Mouse (Mus musculus) MEL (cell line): ENCODE measurements at regions not wholly inside any gene's neighbourhood (a gene's known extent, or its start where the extent isn't known, plus 50 kb on each side); places are given as distances from the start of the nearest gene placed in this dataset.

Experiments
- BHLHE40 ChIP-seq: IDR thresholded peaks from 2 replicates; pipeline ENCODE4 v1.6.1; 2012; ENCODE audit warnings: low read depth, mild to moderate bottlenecking, inconsistent platforms, low read length, improper control_type of control experiment, borderline replicate concordance
- CHD1 ChIP-seq: IDR thresholded peaks from 2 replicates; pipeline ENCODE4 v1.6.1; 2012; ENCODE audit warnings: low read depth, mild to moderate bottlenecking, inconsistent platforms, low read length, improper control_type of control experiment
- ETS1 ChIP-seq: IDR thresholded peaks from 2 replicates; pipeline ENCODE4 v1.6.1; 2012; ENCODE audit warnings: low read depth, mild to moderate bottlenecking, inconsistent platforms, low read length, improper control_type of control experiment, moderate library complexity
- POLR2A ChIP-seq, 2 experiments: IDR thresholded peaks; 2 replicates each; pipeline ENCODE4 v1.6.1; 2011 to 2012; ENCODE audit warnings: low read length in 2 of 2, mild to moderate bottlenecking in 2 of 2, control low read depth in 1 of 2, improper control_type of control experiment in 1 of 2, low read depth in 1 of 2, moderate library complexity in 1 of 2; ENCODE audit not compliant: control insufficient read depth in 1 of 2, insufficient read depth in 1 of 2, poor library complexity in 1 of 2
- TBP ChIP-seq: IDR thresholded peaks from 2 replicates; pipeline ENCODE4 v1.8.0; 2011; ENCODE audit warnings: low read depth, low read length, improper control_type of control experiment
- ZNF384 ChIP-seq: IDR thresholded peaks from 2 replicates; pipeline ENCODE4 v1.6.1; 2012; ENCODE audit warnings: low read depth, mild to moderate bottlenecking, inconsistent platforms, low read length, improper control_type of control experiment

GRCm38 (mm10) chr3:70535084-70535483 is 527.7 kb downstream of the Otol1 start:
- TF ChIP-seq ZNF384 (no peak), POLR2A (IDR thresholded peaks at IDR 0.05; ENCODE audit: control insufficient read depth in 1 of 2, insufficient read depth in 1 of 2, low read depth in 1 of 2, low read length in 2 of 2, poor library complexity in 1 of 2) (no peak), TBP (no peak), ETS1 (no peak), CHD1 (no peak), BHLHE40 (no peak)
